Mouse (Mus musculus): Measurements from ENCODE around the gene Brd3os.

DNA sequence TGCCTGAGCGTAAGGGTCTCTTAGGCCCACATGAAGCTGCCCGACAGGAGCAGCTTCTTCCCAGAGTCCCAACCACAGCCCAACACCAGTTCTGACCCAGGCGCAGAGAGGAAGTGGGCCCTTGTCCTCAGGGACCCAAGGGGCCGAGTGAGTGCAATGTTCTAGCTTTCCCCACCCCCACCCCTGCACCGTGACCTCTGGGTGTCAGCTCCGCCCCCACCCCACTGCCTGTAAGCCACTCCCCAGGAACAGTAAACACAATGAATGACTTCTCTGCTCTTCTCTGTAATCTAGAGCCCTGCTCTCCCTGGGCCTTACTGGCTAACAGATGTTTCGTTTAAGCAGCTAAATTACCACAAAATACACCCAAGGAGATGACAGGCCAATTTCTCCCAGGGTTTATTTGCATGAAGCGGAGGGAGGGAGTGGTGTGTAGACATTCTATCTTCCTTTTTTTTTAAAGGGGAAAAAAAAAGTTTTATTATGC is 30.4 kb upstream of the Brd3os start:
- TF ChIP-seq CTCF (IDR thresholded peaks at IDR 0.05; ENCODE audit: low read depth) (no peak), EP300 (IDR thresholded peaks at IDR 0.05; ENCODE audit: low read depth) (no peak)

Measured in liver, embryonic 14.5 days (tissue).